Mouse (Mus musculus) liver, adult 2 months (tissue): Measurements from ENCODE around the gene Cela3a.

ENCODE experiments used
- CTCF ChIP-seq: fragments of 200-500 bp; IDR thresholded peaks from 2 replicates; pipeline ENCODE4 v1.5.1; 2011; ENCODE audit warnings: low read depth, low read length, control low read depth
- POLR2A ChIP-seq: fragments of 200-500 bp; IDR thresholded peaks from 2 replicates; pipeline ENCODE4 v1.6.1; 2011; ENCODE audit warnings: low read length, control low read depth; ENCODE audit not compliant: insufficient read depth; ENCODE audit errors: extremely low read depth

- TF ChIP-seq CTCF (no peak), POLR2A (no peak)
These were observed 37.7 kb downstream of the Cela3a start for GRCm38 (mm10) chr4:137371596-137372523.
